Mouse (Mus musculus): ENCODE measurements at regions not wholly inside any gene's neighbourhood (a gene's known extent, or its start where the extent isn't known, plus 50 kb on each side); places are given as distances from the start of the nearest gene placed in this dataset.
A peak's percentile ranks its signal among the peaks of the same experiment; 100 is the strongest.

DNA sequence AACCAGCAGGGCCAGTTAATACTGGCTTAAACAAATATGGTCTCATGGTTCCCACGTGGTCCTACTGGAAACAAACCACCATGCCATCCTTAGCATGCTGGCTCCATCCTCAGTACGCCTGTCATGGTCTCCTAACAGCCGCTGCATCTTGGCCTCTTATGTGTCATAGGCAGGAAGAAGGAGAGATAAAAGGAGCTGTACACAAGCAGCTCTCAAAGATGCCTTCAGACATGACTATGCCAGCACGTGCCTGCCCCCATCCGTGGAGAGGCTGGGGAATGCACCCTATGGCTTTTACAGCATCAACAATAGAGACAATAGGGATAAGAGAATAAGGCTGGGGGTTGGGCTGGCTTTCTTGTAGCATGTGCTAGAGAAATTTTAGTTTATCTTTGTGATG lies 171.0 kb upstream of the Stt3b start:
- no peak for DNase-seq (ENCODE audit: low read depth, low spot score)

DNA sequence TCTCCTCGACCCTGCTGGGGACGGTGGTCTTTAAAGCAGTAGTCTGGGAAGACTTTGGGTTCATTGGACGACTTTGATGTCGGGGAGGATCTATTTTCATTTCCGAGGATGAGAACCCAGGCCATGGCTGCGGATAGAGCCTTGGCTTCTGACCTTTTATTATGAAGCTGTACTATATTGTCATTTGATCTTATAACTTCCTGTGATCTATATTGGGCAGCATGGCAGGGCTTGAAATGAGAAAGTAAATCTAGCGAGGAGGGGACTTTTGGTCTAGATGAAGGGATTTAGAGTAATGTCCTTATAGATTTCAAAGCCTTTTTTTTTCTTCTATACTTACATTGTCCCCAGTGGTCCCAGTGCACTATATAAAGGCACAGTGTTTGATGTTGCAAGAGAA lies 172.8 kb upstream of the Stt3b start:
- DNase-seq (ENCODE audit: low read depth, low spot score) = no peak

DNA sequence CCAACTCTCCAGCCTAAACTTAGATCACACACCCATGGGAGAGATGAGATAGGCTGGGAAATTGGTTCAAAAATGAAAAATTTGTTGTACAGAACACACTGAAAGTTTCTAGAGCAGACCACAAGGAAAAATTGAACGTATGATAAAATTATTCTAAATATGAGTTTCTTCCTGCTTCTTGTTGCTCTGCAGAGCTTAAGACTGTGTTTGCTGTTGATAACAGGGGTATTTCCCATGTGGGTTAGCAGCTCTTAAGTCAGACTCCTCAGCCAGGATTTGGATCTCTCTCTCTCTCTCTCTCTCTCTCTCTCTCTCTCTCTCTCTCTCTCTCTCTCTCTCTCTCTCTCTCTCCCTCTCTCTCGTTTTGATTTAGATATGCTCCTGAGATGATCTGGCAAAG lies 173.5 kb upstream of the Stt3b start:
- DNase-seq (ENCODE audit: low read depth, low spot score) = no peak

DNA sequence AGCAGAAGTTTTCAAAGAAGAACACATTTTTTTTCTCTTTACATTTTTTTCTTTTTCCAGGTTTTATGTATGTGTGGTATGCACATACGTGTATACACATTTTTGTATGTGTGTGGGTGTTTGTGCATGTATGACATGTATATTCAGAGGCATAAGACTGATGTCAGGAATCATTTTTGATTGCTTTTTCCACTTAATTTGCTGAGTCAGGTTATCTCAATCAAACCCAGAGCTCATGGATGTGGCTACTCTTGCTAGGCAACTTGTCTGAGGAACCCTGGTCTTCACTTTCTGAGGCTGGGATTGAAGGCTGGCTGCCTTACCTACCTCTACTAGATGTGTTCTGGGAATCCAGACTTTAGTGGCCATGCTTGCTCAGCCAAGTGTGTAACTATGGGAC lies 174.2 kb upstream of the Stt3b start:
- DNase-seq (ENCODE audit: low read depth, low spot score) = no peak

DNA sequence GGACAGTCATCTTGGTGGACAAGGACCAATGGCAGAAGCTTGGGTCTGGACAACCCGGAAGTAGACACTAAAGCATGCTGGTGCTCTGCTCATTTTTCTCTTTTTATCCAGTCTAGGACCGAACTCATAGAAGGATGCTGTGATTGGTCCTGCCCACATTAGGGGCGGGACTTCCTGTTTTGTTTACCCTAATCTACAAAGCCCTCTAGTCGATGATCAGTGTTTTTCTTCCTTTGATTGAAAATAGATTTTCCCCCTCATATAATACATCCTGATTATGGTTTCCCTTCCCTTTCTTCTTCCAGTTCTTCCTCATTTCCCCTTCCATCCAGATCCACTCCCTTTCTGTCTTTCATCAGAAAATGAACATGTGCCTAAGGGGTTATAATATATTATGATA lies 175.0 kb upstream of the Stt3b start:
- no peak for DNase-seq (ENCODE audit: low read depth, low spot score)

DNA sequence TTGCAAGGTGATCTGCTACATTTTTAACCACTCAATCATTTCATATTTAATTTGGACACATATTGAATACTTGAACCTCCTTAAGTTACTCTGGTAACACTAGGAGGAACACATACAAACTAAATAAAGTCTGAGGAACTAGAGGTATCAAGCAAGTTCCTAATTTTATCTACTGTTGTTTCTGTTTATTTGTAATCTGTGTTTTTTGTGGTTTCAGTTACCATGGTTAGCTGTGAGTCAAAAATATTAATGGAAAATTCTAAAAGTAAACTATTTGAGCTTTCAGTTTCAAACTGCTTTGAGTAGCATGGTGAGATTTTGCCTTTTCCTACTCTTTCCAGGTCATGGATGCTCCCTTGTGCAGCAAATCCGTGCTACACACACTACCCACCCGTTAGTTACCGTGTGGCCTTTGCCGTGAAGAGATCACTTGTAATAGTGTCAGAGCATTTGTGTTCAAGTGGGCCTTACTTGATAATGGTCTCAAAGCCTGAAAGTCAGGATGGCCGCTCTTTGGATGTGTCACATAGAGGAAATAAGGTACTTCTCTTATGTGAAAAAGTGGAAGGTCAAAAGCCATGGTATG lies 177.0 kb upstream of the Stt3b start:
- DNase-seq (ENCODE audit: low read depth, low spot score) = no peak

DNA sequence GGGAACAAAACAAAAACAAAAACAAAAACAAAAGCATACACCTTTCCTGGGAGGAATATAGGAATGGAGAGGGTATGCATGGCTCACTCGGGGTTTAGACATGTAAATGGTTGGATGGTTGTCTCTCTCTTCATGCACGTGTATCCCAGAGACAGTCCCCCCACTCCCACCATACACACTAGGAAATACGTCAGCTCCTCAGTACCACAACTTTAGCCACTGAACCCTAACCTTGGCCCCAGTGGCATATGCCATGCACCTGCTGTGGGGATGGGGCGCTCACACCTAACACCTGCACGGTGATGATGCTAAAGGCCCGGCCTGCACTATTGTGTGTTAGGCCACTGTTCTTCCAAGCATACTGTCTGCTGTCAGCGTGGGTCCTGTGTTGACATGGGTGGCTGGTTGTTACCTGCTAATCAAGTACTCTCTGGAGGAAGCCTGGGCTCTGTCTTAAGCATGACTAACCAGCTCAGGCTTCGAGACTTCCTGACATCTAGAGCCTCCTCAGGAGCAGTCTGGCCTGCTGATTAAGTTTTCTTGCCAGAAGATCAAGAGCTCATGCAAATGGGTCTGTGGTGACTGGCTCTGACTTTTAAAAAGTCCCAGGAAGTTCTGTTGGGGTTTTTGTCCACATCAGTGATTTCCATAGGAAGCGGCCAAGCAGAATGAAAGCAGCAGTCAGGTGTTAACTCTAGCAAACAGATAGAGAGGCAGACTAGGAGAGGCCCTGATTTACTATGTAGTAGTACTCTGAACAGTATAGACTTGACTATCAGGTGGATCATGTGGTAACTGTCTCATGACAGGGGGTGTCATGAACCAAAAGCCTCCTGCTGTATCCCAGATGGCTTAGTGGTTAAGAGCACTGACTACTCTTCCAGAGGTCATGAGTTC lies 178.9 kb upstream of the Stt3b start:
- no peak for DNase-seq (ENCODE audit: low read depth, low spot score)

DNA sequence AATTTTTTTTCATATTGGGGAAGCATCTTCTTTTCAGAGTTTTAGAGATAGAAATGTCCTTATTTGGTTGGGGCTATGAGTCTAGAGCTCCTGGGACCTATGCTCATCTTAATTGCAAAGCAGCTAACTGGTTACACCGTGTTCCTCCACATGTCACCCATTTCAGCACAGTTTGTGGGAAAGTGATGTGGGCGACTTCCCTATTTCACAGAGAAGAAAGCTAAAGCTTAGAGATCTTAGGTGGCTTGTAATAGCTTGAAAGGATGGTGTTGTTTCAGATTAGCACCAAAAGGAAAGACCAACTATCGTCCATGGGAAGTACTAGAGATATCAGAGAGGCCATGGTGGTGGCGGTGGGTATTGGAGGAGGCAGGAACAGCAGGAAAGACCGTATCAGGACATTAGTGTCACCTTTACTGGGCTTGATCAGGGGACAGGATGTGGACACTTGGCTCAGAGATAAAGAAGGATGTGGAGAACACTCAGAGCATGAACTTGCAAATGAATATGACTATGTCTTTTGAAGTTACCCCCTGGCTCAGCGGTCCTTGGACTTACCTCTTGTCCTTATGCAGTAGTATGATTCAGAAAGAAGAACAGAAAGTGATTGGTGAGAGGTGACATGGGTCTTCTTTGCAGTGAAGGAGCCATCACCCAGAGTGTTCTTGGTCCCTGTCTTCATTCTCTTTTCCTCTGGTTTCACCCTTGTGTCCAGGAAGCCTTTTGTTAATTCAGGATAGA lies 182.4 kb upstream of the Stt3b start:
- DNase-seq (ENCODE audit: low read depth, low spot score) = no peak

DNA sequence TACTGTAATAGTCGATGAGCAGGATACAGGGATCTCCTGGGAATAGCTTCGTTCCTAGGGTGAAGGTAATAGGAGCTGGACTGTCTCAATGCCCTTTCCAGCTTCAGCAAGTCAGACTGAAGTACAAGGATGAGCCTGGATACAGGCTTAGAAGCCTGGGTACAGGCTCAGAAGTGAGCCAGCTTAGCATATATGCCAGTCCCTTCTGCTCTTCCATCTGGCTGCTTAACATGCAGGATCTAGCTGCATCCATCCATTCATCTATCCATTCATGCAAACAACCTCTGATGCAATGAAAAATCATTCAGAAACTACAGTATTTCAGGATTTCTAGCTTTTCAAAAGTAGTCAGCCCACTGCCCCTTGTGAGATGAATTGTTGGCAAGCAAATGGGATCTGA lies 183.5 kb upstream of the Stt3b start:
- DNase-seq (ENCODE audit: low read depth, low spot score) = no peak

DNA sequence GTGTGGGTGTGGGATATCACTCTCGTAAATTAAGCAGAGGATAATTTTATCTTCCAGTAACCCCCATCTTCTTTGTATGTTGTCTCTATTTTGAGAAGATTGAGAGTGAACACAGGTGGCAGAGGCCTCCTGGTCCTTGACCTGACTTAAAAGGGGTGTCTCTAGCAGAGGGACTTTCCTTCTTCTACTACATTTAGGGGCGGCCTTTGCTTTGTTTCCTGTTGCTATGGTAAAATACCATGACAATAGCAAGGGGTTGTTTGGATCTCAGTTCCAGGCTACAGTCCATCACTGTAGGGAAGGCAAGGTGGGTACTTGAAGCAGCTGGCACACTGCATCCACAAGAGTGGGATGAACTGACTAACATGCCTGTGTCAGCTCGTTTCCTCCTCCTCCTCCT lies 189.3 kb upstream of the Stt3b start:
- no peak for DNase-seq (ENCODE audit: low read depth, low spot score)

DNA sequence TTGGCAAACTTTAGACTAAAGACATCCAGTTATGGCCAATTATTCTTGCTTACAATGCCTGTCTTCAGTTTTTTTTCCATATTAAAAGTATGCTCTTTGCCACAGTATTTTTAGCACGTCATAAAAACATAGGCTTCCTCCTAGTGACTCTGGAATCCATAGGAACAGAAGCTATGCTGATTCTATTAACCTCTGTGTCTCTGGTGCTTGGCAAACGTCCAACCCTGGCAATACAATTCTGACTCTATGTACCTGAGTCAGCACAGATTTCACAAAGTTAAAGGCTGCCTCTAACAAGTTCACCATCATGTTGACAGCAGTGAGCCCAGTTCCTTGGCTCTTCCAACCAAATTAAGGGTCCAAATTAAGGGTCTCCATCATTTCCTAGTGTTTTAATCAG lies 194.6 kb upstream of the Stt3b start:
- DNase-seq (ENCODE audit: low read depth, low spot score) = no peak

DNA sequence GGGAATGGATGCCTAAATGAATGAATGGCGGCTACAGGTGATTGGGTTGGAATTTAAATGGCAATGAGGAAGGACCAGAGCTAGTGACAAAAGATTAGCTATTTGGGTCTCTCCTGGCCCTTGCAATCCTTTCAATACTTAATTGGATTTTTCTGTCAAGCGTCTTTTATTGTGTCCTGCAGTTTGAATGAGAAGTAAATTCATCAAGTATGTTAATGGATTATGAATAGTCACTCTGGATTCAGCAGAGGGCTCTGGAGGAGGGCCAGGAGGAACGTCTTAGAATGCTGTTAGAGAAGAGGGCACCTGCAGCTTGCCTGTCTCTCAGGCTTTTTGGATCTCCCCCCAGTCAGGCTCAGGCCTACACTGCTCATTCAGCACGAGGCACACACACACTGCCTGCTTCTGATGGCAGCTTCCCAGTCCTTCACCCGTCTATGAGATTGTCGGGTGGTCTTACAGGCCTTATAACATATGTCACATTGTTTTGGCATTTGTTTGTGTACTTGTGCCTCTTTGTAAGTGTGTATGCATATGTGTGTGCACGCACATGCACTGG lies 197.0 kb upstream of the Stt3b start:
- DNase-seq (ENCODE audit: low read depth, low spot score) = no peak

DNA sequence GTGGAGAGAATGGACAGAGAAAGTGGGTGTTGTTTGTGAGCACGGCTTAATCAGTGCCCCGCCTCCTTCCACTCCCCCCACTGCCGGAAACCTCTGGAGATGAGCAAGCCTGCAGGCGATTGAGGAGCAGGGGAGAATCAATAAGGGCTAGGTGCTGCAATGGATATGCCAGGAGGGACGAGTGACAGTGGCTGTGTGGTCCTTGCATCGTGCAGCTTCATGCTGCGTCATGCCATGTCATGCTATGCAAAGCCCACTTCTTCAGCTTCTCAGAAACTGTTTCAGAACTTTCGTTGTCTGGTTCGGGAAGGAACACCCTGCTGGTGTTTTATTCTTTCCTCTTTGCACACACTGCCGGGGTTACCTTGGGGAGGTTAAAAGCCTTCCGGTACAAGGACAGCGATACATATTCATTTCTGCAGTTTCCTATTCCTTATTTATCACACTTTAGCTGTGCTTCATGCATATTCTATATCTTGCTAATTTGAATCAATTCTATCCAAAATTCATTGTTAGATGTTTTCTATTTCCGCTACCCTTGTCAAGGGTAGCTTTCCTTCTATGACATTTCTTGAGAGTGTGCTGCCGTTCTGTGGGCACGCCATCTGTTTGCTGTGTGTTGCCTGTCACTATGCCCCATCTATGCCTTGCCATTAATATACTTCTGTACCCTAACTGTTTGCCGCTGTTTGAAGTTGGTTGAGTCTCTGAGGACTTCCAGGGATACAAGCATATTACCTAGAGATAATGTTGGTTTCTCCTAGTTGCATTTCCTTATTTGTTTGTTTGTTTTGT lies 202.8 kb upstream of the Stt3b start:
- no peak for DNase-seq (ENCODE audit: low read depth, low spot score)

DNA sequence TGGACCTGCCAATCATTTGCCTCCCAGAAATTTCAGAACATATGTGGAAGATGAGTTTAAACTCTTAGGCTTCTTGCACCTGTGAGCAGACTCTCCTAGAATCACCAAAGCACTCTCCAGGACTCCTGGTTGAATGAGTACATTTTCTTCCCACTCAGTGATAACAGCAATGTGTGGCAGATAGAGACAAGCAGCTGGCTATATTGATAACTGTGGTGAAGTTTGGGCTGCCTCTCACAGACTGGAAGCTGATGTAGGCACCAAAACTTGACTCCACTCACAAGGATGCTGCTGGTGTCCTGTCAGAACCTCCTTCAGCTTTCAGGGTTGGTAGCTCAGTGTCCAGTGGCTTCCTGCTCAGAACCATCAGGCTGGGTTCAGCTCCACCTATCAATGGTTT lies 207.7 kb upstream of the Stt3b start:
- no peak for DNase-seq (ENCODE audit: low read depth, low spot score)

DNA sequence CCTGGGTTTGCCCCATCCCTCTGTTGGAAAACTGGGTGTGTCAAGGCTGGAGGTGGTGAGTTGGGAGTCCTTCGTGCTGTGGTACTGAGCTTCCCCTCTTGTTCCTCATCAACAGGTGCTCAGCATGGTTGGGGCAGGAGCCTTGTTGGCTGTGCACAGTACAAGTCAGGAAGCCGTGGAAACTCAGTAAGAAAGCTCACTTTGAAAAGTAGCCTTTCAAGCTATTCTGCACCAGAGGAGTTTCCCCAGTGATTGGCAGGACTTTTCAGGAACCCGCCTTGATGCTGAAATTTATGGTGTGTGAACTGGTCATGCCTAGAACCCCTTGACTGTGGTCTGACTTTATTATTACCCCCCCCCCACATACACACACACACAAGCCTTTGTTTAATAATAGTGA lies 213.9 kb upstream of the Stt3b start:
- no peak for DNase-seq (ENCODE audit: low read depth, low spot score)

DNA sequence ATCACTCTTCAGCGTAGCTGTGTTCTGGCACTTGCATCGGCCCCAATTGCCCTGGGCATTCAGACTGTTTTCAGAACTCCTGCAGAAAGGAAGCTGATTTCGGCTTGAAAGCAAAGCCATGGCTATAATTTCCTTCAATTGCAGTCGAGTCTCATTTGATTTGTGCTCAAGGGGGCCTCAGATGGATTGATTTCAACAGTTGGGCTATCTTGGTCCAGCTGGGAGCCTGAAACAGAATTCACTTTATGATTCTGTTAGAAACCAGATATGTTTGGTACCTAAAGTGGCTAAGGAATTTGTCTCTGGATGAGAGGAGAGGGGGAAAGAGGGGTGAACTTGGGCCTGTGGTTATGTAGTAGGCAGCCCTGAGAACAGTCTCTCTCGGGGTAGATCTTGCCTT lies 214.4 kb upstream of the Stt3b start:
- DNase-seq (ENCODE audit: low read depth, low spot score) = no peak

DNA sequence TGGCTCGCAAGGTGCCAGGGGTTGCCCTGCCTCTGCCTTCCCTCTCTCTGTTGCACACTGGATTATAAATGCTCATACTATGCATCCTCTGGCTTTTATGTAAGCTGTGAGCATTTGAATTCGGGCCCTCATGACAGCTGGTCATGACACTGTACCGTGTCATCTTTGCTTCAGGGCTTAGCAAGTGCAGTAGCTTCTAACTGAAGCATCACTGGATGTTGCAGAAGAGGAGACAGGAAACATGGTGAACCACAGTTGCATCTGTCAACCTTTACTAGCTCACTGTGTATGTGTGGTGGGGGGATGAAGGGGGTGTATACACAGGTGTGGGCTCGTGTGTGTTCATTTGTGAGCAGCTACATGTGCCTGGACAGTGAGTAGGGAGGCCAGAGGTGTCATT lies 216.1 kb upstream of the Stt3b start:
- no peak for DNase-seq (ENCODE audit: low read depth, low spot score)

DNA sequence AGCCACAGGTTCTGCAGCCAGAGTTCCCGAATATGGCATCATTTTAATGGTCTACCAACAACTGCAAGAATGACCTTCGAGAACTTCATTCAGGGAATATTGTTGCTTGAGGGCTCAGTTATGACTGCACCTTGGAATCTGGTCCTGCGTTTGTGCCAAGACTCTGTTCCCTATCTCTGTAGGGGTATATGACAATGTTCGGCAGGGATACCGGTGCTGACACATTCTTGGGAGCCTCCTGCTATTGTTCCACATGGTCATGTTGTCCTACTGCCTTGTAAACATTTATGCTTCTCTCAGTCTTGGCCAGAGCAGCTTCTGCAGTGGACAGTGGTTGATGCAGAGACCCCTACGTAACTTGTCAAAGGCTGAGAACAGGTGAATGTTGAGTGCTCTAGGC lies 216.8 kb upstream of the Stt3b start:
- no peak for DNase-seq (ENCODE audit: low read depth, low spot score)

DNA sequence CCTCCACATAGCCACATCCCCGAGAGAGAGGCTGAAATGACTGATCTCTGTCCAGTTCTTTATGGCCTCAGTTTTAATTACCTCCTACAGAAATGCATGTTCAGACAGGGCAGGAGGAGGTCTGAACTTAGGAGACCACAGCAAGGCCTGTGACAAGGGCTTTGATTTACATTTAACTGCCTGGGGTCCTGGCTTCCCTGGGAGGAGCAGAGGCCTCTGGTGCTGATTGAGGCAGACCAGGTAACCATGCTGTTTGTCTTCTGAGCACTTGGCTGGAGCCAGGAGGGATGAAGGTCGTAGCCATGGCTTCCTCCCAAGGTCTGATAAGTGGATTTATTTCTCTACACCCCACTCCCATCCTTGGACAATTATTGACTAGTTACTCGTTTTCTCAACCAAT lies 224.0 kb upstream of the Stt3b start:
- DNase-seq (ENCODE audit: low read depth, low spot score) = no peak

DNA sequence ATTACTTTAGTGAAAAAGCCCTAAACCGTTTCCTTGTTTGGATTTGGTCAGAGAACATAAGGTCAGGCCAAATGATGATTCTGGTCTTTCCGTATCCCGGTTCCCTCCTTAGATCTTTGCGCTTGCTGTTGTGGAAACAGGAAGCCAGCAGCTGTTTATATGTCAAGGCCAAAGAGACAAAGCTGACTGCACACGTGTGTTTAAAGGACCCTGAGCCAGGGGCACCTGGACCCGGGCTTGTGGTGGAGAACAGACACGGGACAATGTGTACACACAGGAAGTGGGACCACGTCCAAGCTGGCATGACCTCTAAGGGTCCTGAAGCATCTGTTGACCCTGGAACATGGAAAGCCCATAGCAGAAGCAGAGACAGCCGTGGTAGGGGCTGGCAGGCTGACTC lies 233.4 kb upstream of the Stt3b start:
- DNase-seq (ENCODE audit: low read depth, low spot score) = no peak

DNA sequence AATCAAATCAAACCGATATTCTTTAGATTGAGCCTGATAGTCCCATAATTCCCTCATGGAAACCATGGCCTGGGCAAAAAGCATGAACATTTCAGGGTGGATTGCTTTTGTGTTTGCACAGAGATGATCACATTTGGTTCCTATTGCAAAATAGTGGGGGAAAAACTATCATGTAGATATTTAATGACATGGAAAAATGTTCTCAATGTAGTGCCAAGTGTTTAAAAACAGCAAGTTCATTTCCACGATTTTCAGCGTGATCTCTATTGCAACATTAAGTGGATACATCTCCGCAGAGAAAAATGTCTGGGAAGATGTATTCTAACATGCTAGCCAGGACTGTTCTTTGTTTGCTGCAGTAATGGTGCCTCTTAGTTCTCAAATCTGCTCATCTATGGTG lies 235.0 kb upstream of the Stt3b start:
- DNase-seq (ENCODE audit: low read depth, low spot score) = no peak

DNA sequence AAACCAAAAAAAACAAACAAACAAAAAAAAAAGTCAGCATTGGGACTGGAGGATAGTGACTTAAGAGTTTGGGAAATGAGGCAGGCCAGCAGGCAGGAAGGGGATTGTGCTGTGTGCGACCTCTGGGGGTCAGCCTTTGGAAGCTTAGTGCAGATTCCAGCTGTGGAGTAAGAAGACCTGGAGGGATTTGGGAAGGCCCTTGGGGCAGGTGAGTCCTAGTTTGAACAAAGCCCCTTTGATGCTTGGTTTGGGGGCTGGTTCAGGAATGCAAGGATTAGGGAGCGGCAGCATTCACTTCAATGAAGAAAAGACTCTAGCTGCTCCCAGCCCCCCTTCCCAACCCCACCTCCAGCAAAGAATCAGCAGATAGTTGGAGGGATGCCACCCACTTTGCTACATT lies 235.6 kb upstream of the Stt3b start:
- peak; percentile 88 for DNase-seq (ENCODE audit: low read depth, low spot score)

All from ES-CJ7 (cell line).